Mouse (Mus musculus) limb, embryonic 11.5 days (tissue): ENCODE data around the gene Cox18. TPM values are rescaled to one million over a fixed set of nuclear protein-coding genes. Genes with fewer than 3 reads are reported as not detected.
"Not testable (repeated sequence)": the region's sequence is repeated elsewhere in the genome, so short reads cannot be mapped to it uniquely, and the experiment has no call there.

Source experiments
- ATAC-seq: fragments of 200-750 bp; cut with Nextera tagmentation; 2 replicates; pipeline ENCODE4 v1.8.0; 2017; ENCODE audit warnings: low read depth; ENCODE audit not compliant: insufficient number of reproducible peaks, low FRiP score, low TSS enrichment
- DNase-seq: peaks from one replicate; pipeline ENCODE4 v3.0.0-alpha.2; 2015; ENCODE audit warnings: low spot score
- H3K27ac ChIP-seq: fragments of 300-500 bp; sonication (generic); replicated peaks from 2 replicates; pipeline ENCODE4 v1.5.1; 2014; ENCODE audit warnings: low read depth, mild to moderate bottlenecking, low read length
- H3K27me3 ChIP-seq: fragments of 300-500 bp; sonication (generic); 2 replicates; pipeline ENCODE4 v1.6.1; 2014; ENCODE audit warnings: mild to moderate bottlenecking, low read length, mixed read lengths; ENCODE audit not compliant: control insufficient read depth, insufficient read depth
- H3K36me3 ChIP-seq: fragments of 300-500 bp; sonication (generic); 2 replicates; pipeline ENCODE4 v1.6.1; 2014; ENCODE audit warnings: mild to moderate bottlenecking, low read length, moderate library complexity, mixed read lengths; ENCODE audit not compliant: control insufficient read depth, insufficient read depth
- H3K4me1 ChIP-seq: fragments of 300-500 bp; sonication (generic); 2 replicates; pipeline ENCODE4 v1.6.1; 2014; ENCODE audit warnings: low read length, mixed read lengths; ENCODE audit not compliant: control insufficient read depth, insufficient read depth
- H3K4me2 ChIP-seq: fragments of 300-500 bp; sonication (generic); 2 replicates; pipeline ENCODE4 v1.6.1; 2014; ENCODE audit warnings: low read depth, mild to moderate bottlenecking, moderate library complexity; ENCODE audit not compliant: severe bottlenecking
- H3K4me3 ChIP-seq: fragments of 300-500 bp; sonication (generic); 2 replicates; pipeline ENCODE4 v1.5.1; 2014; ENCODE audit warnings: low read depth, low read length
- H3K9ac ChIP-seq: fragments of 300-500 bp; sonication (generic); 2 replicates; pipeline ENCODE4 v1.6.1; 2014; ENCODE audit warnings: mild to moderate bottlenecking, low read length
- H3K9me3 ChIP-seq: fragments of 300-500 bp; sonication (generic); 2 replicates; pipeline ENCODE4 v1.6.1; 2016; ENCODE audit warnings: low read length; ENCODE audit not compliant: control insufficient read depth
- WGBS: fragments of 180-500 bp; shearing (Covaris S2); extraction: QIAGEN DNeasy Blood & Tissue Kit; methylation state at CpG from one replicate; pipeline ENCODE4 v1.1.7; 2014; 5-methylcytosine and 5-hydroxymethylcytosine counted together
- polyA plus RNA-seq: library from polyadenylated mRNA; unstranded; fragments of >200 nt; fragmentation: Nextera tagmentation; extraction: Ambion mirVana; gene quantifications from 2 replicates; pipeline ENCODE4 v1.2.1, GENCODE M21; 2014

The Cox18 gene
- polyA plus RNA-seq = 36.9 and 38.0 TPM in 2 replicates

- Histone ChIP-seq H3K9me3 (no peaks in the 10 kb centered on the region), H3K4me2 (peak within 1 kb of the TSS; percentile 75), H3K9ac (peak within 1 kb of the TSS; percentile 79), H3K27me3 (no peaks in the 10 kb centered on the region), H3K4me3 (peak within 1 kb of the TSS; percentile 84), H3K4me1 (peaks cover 7% of the 10 kb centered on the region; the same call in 1 of the 2 replicates), H3K36me3 (peaks cover under 1% of the 10 kb centered on the region; the same call in 1 of the 2 replicates), H3K27ac (peak within 1 kb of the TSS; percentile 79)
- ATAC-seq = peak; percentile 98
- under 1% methylated on average over 62 of the region's 62 CpGs for WGBS
- peak; percentile 98 for DNase-seq
Observed at GRCm38 (mm10) chr5:90223534-90224381, at the start of gene Cox18. TSS of gene Cox18 (minus strand) at chr5:90224001.

- 71% methylated on average over 2 of the region's 2 CpGs for WGBS
- not testable (repeated sequence) for H3K36me3 ChIP-seq
Observed at GRCm38 (mm10) chr5:90262230-90262629, 38.4 kb upstream of the Cox18 start.

GRCm38 (mm10) chr5:90257023-90257422 is 33.2 kb upstream of the Cox18 start:
- no peak for ATAC-seq
- no peak overlapping the region for H3K4me3 ChIP-seq
- no peak for DNase-seq
- H3K9me3 ChIP-seq = no peaks in the 10 kb centered on the region
- H3K4me1 ChIP-seq = no peaks in the 10 kb centered on the region
- H3K27ac ChIP-seq = no peak overlapping the region
- 95% methylated on average over 3 of the region's 3 CpGs for WGBS
- H3K36me3 ChIP-seq = peaks cover 6% of the 10 kb centered on the region; the same call in 1 of the 2 replicates
- H3K27me3 ChIP-seq = no peaks in the 10 kb centered on the region
- H3K9ac ChIP-seq = no peak overlapping the region
- no peak overlapping the region for H3K4me2 ChIP-seq

More at GRCm38 (mm10) chr5:90262230-90262629, 38.4 kb upstream of the Cox18 start:
- not testable (repeated sequence) for H3K4me1 ChIP-seq, H3K9ac ChIP-seq, ATAC-seq, H3K27ac ChIP-seq, DNase-seq, H3K4me2 ChIP-seq, H3K27me3 ChIP-seq, H3K9me3 ChIP-seq, H3K4me3 ChIP-seq

GRCm38 (mm10) chr5:90247503-90247902 is 23.7 kb upstream of the Cox18 start:
- ATAC-seq (no peak), DNase-seq (no peak)
- Histone ChIP-seq H3K4me1 (no peaks in the 10 kb centered on the region), H3K27ac (no peak overlapping the region), H3K36me3 (peaks cover 28% of the 10 kb centered on the region), H3K27me3 (no peaks in the 10 kb centered on the region), H3K4me3 (no peak overlapping the region), H3K9ac (no peak overlapping the region), H3K9me3 (no peaks in the 10 kb centered on the region), H3K4me2 (no peak overlapping the region)

- DNase-seq (no peak), ATAC-seq (no peak)
- Histone ChIP-seq H3K9me3 (no peaks in the 10 kb centered on the region), H3K27ac (no peak overlapping the region), H3K4me1 (no peaks in the 10 kb centered on the region), H3K4me2 (no peak overlapping the region), H3K27me3 (no peaks in the 10 kb centered on the region), H3K36me3 (peaks cover 26% of the 10 kb centered on the region), H3K4me3 (no peak overlapping the region), H3K9ac (no peak overlapping the region)
- WGBS = 93% methylated on average over 2 of the region's 2 CpGs
Observed at GRCm38 (mm10) chr5:90246987-90247386, 23.2 kb upstream of the Cox18 start.

GRCm38 (mm10) chr5:90246567-90246966 is 22.8 kb upstream of the Cox18 start:
- Histone ChIP-seq H3K4me2 (no peak overlapping the region), H3K4me1 (no peaks in the 10 kb centered on the region), H3K27ac (no peak overlapping the region), H3K27me3 (no peaks in the 10 kb centered on the region), H3K4me3 (no peak overlapping the region), H3K9ac (no peak overlapping the region), H3K9me3 (no peaks in the 10 kb centered on the region), H3K36me3 (peaks cover 26% of the 10 kb centered on the region)
- 86% methylated on average over 4 of the region's 4 CpGs for WGBS
- no peak for DNase-seq
- ATAC-seq = no peak

- Histone ChIP-seq H3K4me1 (no peaks in the 10 kb centered on the region), H3K4me2 (no peak overlapping the region), H3K36me3 (peaks cover 28% of the 10 kb centered on the region), H3K9ac (no peak overlapping the region), H3K9me3 (no peaks in the 10 kb centered on the region), H3K27me3 (no peaks in the 10 kb centered on the region), H3K4me3 (no peak overlapping the region), H3K27ac (no peak overlapping the region)
- DNase-seq (no peak), ATAC-seq (no peak)
- 75% methylated on average over 4 of the region's 4 CpGs for whole genome bisulfite sequencing
Observed at GRCm38 (mm10) chr5:90245416-90245815, 21.6 kb upstream of the Cox18 start.

GRCm38 (mm10) chr5:90235217-90235616 is 11.4 kb upstream of the Cox18 start:
- 96% methylated on average over 8 of the region's 8 CpGs for WGBS
- H3K36me3 ChIP-seq = peaks cover 15% of the 10 kb centered on the region
- H3K4me2 ChIP-seq = no peak overlapping the region
- no peak for ATAC-seq
- H3K9me3 ChIP-seq = no peaks in the 10 kb centered on the region
- H3K4me1 ChIP-seq = no peaks in the 10 kb centered on the region
- no peak overlapping the region for H3K27ac ChIP-seq
- no peaks in the 10 kb centered on the region for H3K27me3 ChIP-seq
- no peak overlapping the region for H3K4me3 ChIP-seq
- no peak overlapping the region for H3K9ac ChIP-seq
- DNase-seq = no peak
